Mouse (Mus musculus) forebrain, embryonic 15.5 days (tissue): ENCODE measurements at regions not wholly inside any gene's neighbourhood (a gene's known extent, or its start where the extent isn't known, plus 50 kb on each side); places are given as distances from the start of the nearest gene placed in this dataset.
"Not testable (repeated sequence)": the region's sequence is repeated elsewhere in the genome, so short reads cannot be mapped to it uniquely, and the experiment has no call there.

Source experiments
- ATAC-seq: fragments of 200-750 bp; cut with Nextera tagmentation; replicated peaks from 2 replicates; pipeline ENCODE4 v1.8.0; 2017; ENCODE audit warnings: mild to moderate bottlenecking, moderate TSS enrichment, moderate library complexity
- H3K27ac ChIP-seq: fragments of 300-500 bp; sonication (generic); replicated peaks from 2 replicates; pipeline ENCODE4 v1.5.1; 2015; ENCODE audit warnings: mild to moderate bottlenecking, inconsistent platforms
- H3K27me3 ChIP-seq: fragments of 300-500 bp; sonication (generic); 2 replicates; pipeline ENCODE4 v1.6.1; 2015; ENCODE audit warnings: inconsistent platforms
- H3K36me3 ChIP-seq: fragments of 300-500 bp; sonication (generic); 2 replicates; pipeline ENCODE4 v1.6.1; 2015; ENCODE audit warnings: mild to moderate bottlenecking, inconsistent platforms
- H3K4me1 ChIP-seq: fragments of 300-500 bp; sonication (generic); 2 replicates; pipeline ENCODE4 v1.6.1; 2015; ENCODE audit warnings: inconsistent platforms
- H3K4me2 ChIP-seq: fragments of 300-500 bp; sonication (generic); replicated peaks from 2 replicates; pipeline ENCODE4 v1.6.1; 2015; ENCODE audit warnings: mild to moderate bottlenecking, inconsistent platforms
- H3K4me3 ChIP-seq: fragments of 300-500 bp; sonication (generic); 2 replicates; pipeline ENCODE4 v1.5.1; 2015; ENCODE audit warnings: mild to moderate bottlenecking, inconsistent platforms
- H3K9ac ChIP-seq: fragments of 300-500 bp; sonication (generic); replicated peaks from 2 replicates; pipeline ENCODE4 v1.6.1; 2015; ENCODE audit warnings: mild to moderate bottlenecking, inconsistent platforms
- H3K9me3 ChIP-seq: fragments of 300-500 bp; sonication (generic); 2 replicates; pipeline ENCODE4 v1.6.1; 2016; ENCODE audit warnings: inconsistent platforms
- whole genome bisulfite sequencing: fragments of 180-500 bp; shearing (Covaris S2); methylation state at CpG from one replicate; pipeline ENCODE4 v1.1.7; 2015; ENCODE audit warnings: mixed read lengths; 5-methylcytosine and 5-hydroxymethylcytosine counted together

DNA sequence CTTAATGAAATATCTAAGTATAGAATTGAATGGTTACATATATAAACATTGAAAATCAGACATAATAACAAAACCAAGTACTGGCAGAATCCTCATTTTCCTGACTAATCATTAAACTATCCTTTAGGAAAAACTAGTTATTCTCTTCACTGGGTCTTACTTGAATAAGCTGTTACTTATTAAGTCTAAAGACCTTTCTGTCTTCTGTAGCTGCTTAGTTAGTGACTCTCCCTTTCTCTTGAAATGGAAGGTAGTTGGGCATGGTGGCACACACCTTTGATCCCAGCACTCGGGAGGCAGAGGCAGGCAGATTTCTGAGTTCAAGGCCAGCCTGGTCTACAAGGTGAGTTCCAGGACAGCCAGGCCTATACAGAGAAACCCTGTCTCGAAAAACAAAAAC, 135.9 kb upstream of the Abcb5 start:
- WGBS = 88% methylated on average over 2 of the region's 2 CpGs
- not testable (repeated sequence) for H3K27me3 ChIP-seq, H3K4me3 ChIP-seq, H3K9me3 ChIP-seq, H3K36me3 ChIP-seq, H3K27ac ChIP-seq, H3K4me2 ChIP-seq, H3K9ac ChIP-seq, H3K4me1 ChIP-seq, ATAC-seq

DNA sequence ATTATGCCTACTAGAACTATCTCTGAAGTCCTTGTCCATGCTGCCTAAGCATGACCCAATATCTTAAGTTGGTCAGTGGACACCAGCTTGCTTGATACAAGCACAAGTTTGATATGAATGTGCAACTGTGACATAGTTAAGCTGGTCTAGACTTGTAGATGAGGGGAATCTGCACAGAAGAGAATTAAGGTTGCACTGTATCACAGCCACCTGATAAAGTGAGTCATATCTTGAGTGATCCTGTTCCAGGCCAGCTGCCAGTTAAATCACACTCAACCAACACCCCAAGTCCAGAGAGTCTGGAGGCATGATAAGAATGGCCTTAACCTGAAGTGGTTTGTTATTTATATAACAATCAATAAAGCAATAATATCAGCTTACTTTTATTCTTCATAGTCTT, 133.5 kb upstream of the Abcb5 start:
- H3K36me3 ChIP-seq = no peaks in the 10 kb centered on the region
- no peaks in the 10 kb centered on the region for H3K9me3 ChIP-seq
- ATAC-seq = no peak
- H3K4me2 ChIP-seq = no peak overlapping the region
- H3K4me3 ChIP-seq = no peak overlapping the region
- H3K27ac ChIP-seq = no peak overlapping the region
- no peaks in the 10 kb centered on the region for H3K4me1 ChIP-seq
- no peaks in the 10 kb centered on the region for H3K27me3 ChIP-seq
- H3K9ac ChIP-seq = no peak overlapping the region

DNA sequence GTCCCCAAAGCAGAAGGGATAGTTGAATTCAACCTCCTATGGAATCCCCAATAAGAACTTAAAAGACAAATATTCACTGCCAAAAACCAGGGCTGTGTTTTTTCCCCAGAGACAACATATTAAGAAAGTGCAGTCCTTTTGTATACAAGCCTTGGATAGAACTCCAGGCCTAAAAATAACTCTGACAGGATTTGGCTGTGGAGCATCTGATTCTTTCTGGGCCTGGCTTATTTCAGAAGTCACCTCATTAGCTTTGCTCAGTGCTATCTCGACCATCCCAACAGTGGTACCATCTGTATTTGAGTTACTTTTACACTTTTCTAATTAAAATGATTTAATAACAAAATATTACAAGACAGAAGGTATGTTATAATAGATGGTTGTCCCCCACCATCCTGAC, 131.6 kb upstream of the Abcb5 start:
- H3K4me1 ChIP-seq = no peaks in the 10 kb centered on the region
- H3K27me3 ChIP-seq = no peaks in the 10 kb centered on the region
- H3K9ac ChIP-seq = no peak overlapping the region
- H3K27ac ChIP-seq = no peak overlapping the region
- no peak overlapping the region for H3K4me3 ChIP-seq
- no peaks in the 10 kb centered on the region for H3K36me3 ChIP-seq
- H3K9me3 ChIP-seq = no peaks in the 10 kb centered on the region
- no peak for ATAC-seq
- 52% methylated on average over 1 of the region's 1 CpGs for WGBS
- H3K4me2 ChIP-seq = no peak overlapping the region

DNA sequence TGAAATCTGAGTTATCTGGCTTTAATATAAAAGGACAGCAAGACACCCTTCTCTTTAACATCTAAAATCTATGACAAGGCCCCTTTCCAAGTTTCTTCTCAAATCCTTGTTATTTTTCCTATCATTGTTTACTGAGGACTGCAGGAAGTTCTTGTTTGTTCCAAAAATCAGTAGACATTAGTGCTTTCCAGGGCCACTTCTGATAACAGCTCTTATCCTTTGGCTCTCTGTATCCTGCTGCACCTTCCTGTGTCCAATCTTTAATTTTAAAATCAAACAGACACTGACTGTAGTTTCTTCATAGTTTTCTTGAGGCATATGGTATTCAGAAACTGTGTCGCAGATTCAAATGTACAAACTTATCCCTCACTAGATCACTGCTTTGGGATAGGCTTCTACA, 128.1 kb upstream of the Abcb5 start:
- H3K4me3 ChIP-seq = no peak overlapping the region
- 96% methylated on average over 1 of the region's 1 CpGs for WGBS
- H3K9ac ChIP-seq = no peak overlapping the region

DNA sequence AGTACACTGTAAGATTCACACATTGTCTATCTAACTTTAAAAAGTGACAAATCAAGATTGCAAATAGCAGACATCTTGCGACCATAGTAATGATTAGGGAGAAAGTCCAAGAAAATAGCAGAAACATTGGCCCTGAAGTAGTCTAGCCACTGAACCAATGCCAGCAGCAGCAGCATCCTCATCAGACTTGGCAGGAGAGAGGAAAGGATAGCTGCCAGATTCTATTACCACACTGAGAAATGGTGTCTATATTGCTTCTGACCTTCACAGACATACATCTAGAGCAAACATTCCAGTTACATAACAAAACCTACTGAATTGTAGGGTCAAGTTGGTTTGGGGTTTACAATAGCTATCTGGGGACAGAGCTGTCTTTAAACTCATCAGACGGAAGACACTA, 127.2 kb upstream of the Abcb5 start:
- H3K36me3 ChIP-seq = no peaks in the 10 kb centered on the region
- H3K4me3 ChIP-seq = no peak overlapping the region
- H3K4me1 ChIP-seq = no peaks in the 10 kb centered on the region
- no peak for ATAC-seq
- no peaks in the 10 kb centered on the region for H3K9me3 ChIP-seq
- no peaks in the 10 kb centered on the region for H3K27me3 ChIP-seq
- 86% methylated on average over 2 of the region's 2 CpGs for WGBS
- H3K4me2 ChIP-seq = no peak overlapping the region
- no peak overlapping the region for H3K27ac ChIP-seq
- no peak overlapping the region for H3K9ac ChIP-seq

More for the DNA sequence above, 128.1 kb upstream of the Abcb5 start:
- no peak overlapping the region for H3K4me2 ChIP-seq
- H3K36me3 ChIP-seq = no peaks in the 10 kb centered on the region
- no peaks in the 10 kb centered on the region for H3K9me3 ChIP-seq
- no peaks in the 10 kb centered on the region for H3K27me3 ChIP-seq
- ATAC-seq = no peak
- H3K27ac ChIP-seq = no peak overlapping the region
- H3K4me1 ChIP-seq = no peaks in the 10 kb centered on the region

DNA sequence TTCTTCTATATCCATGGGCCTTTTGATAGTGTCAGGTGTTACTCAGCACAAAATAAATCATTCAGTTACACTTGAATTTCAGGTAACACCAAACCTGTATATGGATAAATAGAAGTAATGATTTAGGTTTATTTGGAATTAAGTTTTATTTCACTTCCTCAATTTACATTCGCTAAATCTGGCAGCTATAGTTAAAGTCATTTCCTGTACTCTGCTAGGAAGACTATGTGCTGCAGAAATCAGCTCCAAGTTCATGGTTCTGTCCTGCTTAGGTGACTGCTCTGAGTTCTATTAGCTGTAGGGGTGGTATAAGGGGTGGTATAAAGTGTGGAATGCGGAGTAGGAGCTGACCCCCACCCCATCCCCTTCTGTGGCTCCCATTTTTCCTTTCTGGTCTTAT, 123.1 kb upstream of the Abcb5 start:
- no peak overlapping the region for H3K27ac ChIP-seq
- H3K27me3 ChIP-seq = no peaks in the 10 kb centered on the region
- H3K36me3 ChIP-seq = no peaks in the 10 kb centered on the region
- no peaks in the 10 kb centered on the region for H3K9me3 ChIP-seq
- 97% methylated on average over 2 of the region's 2 CpGs for WGBS
- H3K4me1 ChIP-seq = no peaks in the 10 kb centered on the region
- H3K4me3 ChIP-seq = no peak overlapping the region
- no peak for ATAC-seq
- H3K4me2 ChIP-seq = no peak overlapping the region
- H3K9ac ChIP-seq = no peak overlapping the region

DNA sequence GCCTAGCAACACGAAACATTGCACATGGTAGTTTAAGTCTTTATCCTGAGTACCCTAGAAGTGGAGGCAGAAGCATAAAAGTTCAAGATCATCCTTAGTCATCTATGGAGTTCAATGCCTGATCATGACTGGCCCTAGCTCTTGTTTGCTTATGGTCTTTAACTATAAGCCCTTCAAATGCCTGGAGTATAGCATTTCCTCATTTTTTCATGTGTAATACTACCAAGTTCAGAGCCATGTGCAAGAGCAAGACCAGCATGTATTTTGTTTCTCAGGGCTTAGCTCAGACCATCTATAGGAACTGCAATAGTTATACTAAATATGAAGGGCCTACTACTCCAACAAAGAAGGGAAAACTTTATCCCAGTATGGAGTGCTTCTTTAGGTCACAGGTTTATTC, 122.4 kb upstream of the Abcb5 start:
- H3K4me1 ChIP-seq = no peaks in the 10 kb centered on the region
- H3K4me3 ChIP-seq = no peak overlapping the region
- H3K27ac ChIP-seq = no peak overlapping the region
- no peaks in the 10 kb centered on the region for H3K36me3 ChIP-seq
- no peak for ATAC-seq
- H3K4me2 ChIP-seq = no peak overlapping the region
- WGBS = 93% methylated on average over 1 of the region's 1 CpGs
- H3K9me3 ChIP-seq = no peaks in the 10 kb centered on the region
- H3K27me3 ChIP-seq = no peaks in the 10 kb centered on the region
- no peak overlapping the region for H3K9ac ChIP-seq

DNA sequence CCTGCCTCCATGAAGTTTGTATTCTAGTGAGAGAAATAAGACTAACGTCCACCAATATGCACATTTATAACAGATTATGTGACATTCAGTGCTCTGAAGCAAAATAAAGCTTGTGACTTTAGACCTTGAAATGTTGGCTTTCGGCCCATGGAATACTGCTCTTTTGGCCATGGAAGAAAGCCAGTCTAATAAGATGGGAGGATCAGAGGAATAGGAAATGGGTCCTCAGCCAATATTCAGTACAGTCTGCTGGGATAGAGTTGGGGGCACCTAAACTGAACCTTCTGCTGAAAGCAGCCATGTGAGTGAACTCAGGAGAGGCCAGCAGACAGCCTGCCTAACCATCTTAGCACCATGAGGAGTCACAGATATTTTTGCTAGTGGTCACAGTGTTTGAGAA, 118.6 kb upstream of the Abcb5 start:
- H3K27me3 ChIP-seq = no peaks in the 10 kb centered on the region
- H3K36me3 ChIP-seq = no peaks in the 10 kb centered on the region
- no peak for ATAC-seq
- no peaks in the 10 kb centered on the region for H3K9me3 ChIP-seq
- 91% methylated on average over 2 of the region's 2 CpGs for WGBS
- no peak overlapping the region for H3K4me3 ChIP-seq
- H3K4me2 ChIP-seq = no peak overlapping the region
- H3K27ac ChIP-seq = no peak overlapping the region
- no peaks in the 10 kb centered on the region for H3K4me1 ChIP-seq
- H3K9ac ChIP-seq = no peak overlapping the region

DNA sequence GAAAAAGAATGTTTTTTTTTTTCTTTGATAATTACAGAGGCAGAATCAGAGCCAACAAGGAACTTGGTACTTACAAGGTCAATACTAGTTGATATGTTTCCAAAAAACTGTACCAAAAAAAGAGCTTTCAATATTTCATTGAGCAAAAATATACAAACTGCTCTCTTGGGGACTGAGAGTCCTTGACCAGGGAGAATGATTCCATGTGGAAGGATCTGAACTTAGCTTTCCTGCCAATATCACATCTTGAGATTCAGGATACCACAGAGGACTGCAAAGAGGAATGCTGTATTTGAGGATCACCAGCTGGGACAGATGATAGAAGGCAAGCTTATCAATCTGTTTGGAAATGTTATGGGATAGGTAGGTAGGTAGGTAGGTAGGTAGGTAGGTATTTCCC, 116.6 kb upstream of the Abcb5 start:
- Histone ChIP-seq H3K9me3 (no peaks in the 10 kb centered on the region), H3K36me3 (no peaks in the 10 kb centered on the region), H3K9ac (no peak overlapping the region), H3K4me2 (no peak overlapping the region), H3K27ac (no peak overlapping the region), H3K4me3 (no peak overlapping the region), H3K4me1 (no peaks in the 10 kb centered on the region), H3K27me3 (no peaks in the 10 kb centered on the region)
- ATAC-seq = no peak

DNA sequence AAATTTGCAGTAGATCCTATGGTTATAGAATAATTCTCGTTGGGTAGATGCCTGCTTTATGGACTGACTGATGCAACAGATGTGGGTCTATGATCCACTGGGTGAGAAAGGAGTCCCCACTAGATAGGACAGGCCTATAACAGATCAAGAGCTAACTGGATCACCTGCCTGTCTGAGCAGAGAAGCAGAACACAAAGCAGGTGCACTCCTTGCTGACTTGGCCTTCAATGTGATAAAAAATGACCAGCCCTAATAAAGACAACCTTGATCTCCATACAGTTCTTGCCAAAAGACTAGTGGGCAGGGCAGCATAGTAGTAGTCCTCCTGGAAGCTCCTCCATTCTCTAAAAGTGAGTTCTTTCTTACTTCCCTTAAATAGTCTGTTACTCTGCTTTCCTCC, 109.6 kb upstream of the Abcb5 start:
- 71% methylated on average over 1 of the region's 1 CpGs for WGBS
- H3K4me3 ChIP-seq = no peak overlapping the region
- ATAC-seq = no peak

DNA sequence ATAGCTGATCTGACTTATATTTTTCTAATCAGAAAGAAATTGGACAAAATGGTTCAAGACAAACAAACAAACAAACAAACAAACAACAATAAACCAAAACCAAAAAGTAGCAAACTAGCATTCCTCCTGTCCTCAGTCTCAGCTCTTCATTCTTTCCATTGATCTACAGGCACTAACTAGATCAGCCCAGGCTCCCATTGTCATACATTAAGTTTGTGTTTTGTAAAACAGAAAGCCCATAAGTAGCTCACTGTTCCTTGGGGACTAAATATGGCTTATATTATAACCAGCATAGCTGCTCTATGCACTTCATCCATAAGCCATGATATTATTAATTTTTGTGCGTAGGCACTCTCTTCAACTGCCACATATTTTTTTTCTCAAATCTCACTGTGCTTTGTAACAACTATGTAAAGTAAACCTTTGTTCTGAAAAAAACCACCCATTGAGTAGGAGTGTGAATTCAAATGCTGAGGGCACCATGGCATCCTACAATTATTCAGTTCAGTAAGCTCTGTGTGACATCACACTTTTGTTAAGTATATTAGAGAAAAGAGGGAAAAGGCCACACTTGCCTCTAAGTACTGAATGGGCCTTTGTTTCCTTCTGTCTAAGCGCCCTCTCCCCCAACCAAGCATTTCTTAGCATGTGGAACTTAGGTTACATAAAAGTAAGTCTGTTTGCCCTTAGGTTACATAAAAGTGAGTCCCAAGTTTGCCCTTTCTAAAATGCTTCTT, 108.7 kb upstream of the Abcb5 start:
- Histone ChIP-seq H3K9me3 (no peaks in the 10 kb centered on the region), H3K4me2 (no peak overlapping the region), H3K4me1 (no peaks in the 10 kb centered on the region), H3K27me3 (no peaks in the 10 kb centered on the region), H3K9ac (no peak overlapping the region), H3K27ac (no peak overlapping the region), H3K36me3 (no peaks in the 10 kb centered on the region), H3K4me3 (no peak overlapping the region)
- 16% methylated on average over 2 of the region's 2 CpGs for WGBS
- ATAC-seq = peak; percentile 67; the same call in 1 of the 2 replicates

More for the DNA sequence above, 109.6 kb upstream of the Abcb5 start:
- Histone ChIP-seq H3K4me1 (no peaks in the 10 kb centered on the region), H3K27me3 (no peaks in the 10 kb centered on the region), H3K36me3 (no peaks in the 10 kb centered on the region), H3K4me2 (no peak overlapping the region), H3K9ac (no peak overlapping the region), H3K27ac (no peak overlapping the region), H3K9me3 (no peaks in the 10 kb centered on the region)

DNA sequence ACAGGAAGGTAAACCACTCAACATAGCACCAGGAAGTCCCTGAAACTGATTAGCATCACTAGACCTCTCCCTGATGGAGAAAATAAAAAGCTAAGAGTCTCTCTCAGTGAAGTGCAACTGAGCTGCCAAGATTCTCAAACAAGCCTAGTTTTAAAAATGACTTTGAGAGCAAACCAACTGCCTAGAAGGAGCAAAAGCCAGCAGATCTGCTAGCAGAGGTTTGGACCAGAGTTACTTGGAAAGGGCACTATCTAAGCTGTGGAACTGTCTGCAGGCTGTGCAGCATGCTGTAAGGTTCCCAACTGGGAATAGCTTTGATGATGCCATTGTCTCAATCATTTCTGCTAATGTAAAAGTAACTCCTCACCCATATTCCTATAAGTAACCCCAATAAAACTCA, 107.9 kb upstream of the Abcb5 start:
- no peaks in the 10 kb centered on the region for H3K4me1 ChIP-seq
- no peaks in the 10 kb centered on the region for H3K36me3 ChIP-seq
- no peak for ATAC-seq
- H3K4me2 ChIP-seq = no peak overlapping the region
- H3K27me3 ChIP-seq = no peaks in the 10 kb centered on the region
- H3K9ac ChIP-seq = no peak overlapping the region
- no peaks in the 10 kb centered on the region for H3K9me3 ChIP-seq
- H3K27ac ChIP-seq = no peak overlapping the region
- H3K4me3 ChIP-seq = no peak overlapping the region

DNA sequence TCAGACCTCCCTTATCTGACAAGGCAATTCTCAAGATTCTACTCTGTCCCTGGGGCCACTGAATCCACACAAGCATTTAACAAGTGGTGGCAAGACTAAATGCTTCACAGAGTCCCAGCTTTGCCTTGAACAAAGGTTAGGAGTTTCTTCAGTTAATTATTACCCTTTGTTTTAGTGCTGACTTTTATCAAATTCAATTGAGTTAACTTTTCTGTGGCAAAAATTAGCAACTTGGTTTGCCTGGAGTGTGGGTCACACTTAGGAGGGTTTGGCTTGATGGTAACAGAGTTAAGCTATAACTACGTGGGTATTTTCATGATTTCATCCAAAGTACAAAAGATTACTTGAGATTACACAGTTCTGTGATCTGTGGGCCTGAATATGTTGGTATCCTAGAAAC, 104.7 kb upstream of the Abcb5 start:
- no peaks in the 10 kb centered on the region for H3K27me3 ChIP-seq
- no peaks in the 10 kb centered on the region for H3K9me3 ChIP-seq
- H3K36me3 ChIP-seq = no peaks in the 10 kb centered on the region
- no peak overlapping the region for H3K27ac ChIP-seq
- no peak overlapping the region for H3K9ac ChIP-seq
- H3K4me2 ChIP-seq = no peak overlapping the region
- H3K4me3 ChIP-seq = no peak overlapping the region
- 90% methylated on average over 1 of the region's 1 CpGs for WGBS
- H3K4me1 ChIP-seq = no peaks in the 10 kb centered on the region
- ATAC-seq = no peak
